Mouse (Mus musculus) lung, adult 2 months (tissue): Measurements from ENCODE around the gene Timm50.

Experiments
- CTCF ChIP-seq: fragments of 200-500 bp; IDR thresholded peaks from 2 replicates; pipeline ENCODE4 v1.5.1; 2011; ENCODE audit warnings: mild to moderate bottlenecking, low read length, control low read depth; ENCODE audit not compliant: insufficient read depth
- POLR2A ChIP-seq: fragments of 200-500 bp; IDR thresholded peaks from 2 replicates; pipeline ENCODE4 v1.6.1; 2011; ENCODE audit warnings: low read depth, mild to moderate bottlenecking, control low read depth, low read length, borderline replicate concordance; ENCODE audit errors: extremely low read depth

GRCm38 (mm10) chr7:28354113-28354581 lies 42.3 kb upstream of the Timm50 start:
- TF ChIP-seq POLR2A (no peak), CTCF (no peak)
